Mouse (Mus musculus): Measurements from ENCODE around the gene Btrc.

Gene Btrc

GRCm38 (mm10) chr19:45430971-45431633 is 67.6 kb downstream of the Btrc start:
- peak; percentile 56 for DNase-seq

GRCm38 (mm10) chr19:45432351-45432750 is 68.8 kb downstream of the Btrc start:
- DNase-seq = no peak

- DNase-seq = peak; percentile 92
These were observed 72.5 kb downstream of the Btrc start for GRCm38 (mm10) chr19:45436019-45436418.

DNA sequence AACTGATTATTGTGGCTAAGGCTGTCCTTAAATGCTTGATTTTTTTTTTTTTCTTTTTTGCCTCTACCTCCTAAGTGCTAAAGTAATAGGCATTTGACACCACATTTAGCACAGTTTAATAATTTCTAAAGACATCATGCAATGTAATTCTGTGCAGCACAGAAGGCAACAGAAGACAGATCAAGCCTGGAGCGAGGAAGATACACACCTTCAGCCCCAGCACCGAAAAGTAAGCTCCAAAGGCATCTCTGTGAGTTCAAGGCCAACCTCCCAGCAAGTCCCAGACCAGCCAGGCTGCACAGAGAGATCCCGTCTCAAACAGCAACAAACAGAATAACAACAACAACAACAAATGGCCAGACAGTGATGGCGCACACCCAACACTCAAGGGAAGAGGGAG is 73.6 kb downstream of the Btrc start:
- no peak for DNase-seq

DNA sequence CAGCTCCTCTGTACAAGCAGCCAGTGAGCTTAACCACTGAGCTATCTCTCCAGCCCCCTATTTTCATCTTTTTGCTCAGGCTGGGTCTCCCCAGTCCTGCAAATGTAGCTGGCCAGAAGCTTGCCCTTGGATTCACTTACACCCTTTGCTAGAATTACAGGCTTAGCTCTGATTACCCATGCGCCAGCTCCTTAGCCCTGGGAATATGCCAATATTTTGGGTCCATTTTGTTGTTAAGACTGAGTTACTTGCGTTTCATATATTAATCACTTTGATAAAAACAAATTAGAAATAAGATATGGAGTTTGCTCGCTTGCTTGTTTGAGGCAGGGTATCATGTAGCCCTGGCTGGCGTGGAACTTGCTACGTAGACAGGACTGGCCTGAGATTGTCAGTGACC is 74.7 kb downstream of the Btrc start:
- no peak for DNase-seq

DNA sequence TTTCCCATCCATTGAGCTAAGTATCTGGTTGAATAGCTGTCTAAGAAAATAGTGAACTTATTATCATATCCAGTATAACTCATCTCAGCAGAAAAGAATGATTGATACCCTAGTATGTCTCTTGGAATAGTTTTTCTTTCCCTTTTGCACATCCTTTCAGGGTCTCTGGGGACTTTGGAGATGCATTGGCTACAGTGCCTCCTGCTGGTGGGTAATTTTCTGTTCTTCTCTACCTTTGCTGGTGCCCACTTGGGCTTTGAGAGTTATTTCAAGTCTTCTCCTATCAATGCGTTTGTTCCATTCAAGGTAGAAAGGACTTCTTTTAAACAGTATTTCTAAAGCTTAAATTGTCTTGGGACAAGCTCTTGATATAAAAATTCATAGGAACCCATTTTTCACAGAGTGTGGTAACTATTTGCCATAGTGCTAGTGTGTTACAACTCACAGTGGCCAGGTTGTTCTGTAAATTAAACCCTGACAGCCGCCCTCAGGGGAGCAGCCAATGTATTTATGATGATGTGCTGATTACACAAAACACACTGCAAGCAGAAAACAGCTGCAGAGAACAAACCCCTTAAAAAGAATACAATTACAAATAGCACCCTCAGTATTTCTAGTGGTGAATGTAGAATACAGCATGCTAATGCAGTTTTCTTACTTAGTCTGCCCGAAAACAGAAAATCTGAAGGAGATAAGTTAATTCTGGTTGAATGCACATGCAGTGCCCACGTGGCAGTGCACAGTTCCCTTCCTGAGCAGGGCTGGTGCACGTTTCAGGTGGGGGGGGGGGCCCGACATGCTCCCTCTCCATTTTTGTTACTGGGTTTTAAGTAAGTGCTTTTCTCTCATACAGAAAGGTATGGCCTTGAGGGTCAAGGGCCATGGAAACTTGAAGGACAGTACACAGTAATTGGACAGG is 75.7 kb downstream of the Btrc start:
- no peak for DNase-seq

DNA sequence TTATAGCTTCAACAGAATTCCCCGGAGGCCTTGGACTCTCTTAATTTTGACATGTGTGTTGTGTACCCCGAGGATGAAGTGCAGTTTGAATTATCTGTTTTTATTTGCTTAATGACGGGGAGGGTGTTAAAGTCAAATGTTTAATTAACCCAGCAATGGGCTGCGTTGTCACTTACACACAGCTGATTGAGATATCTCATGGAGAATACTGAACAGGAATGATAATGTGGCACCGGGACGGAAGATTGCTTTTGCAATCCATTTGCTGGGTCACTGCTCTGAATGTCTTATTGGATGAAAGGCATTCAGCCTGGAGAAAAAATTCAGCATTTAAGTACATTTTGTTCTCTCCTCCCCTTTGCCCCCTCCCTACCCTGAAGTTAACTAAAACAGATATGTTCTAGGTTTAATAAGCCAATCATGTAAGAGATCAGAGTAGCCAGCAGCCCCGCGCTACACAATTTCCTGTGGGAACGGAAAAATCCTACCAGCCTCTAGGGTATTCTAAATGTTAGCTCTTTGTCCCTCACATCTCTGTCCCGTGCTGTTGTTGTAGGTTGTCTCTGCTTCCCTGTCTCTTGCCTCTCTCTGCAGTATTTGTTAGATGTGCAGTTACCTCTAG is 77.1 kb downstream of the Btrc start:
- DNase-seq = peak; percentile 66

DNA sequence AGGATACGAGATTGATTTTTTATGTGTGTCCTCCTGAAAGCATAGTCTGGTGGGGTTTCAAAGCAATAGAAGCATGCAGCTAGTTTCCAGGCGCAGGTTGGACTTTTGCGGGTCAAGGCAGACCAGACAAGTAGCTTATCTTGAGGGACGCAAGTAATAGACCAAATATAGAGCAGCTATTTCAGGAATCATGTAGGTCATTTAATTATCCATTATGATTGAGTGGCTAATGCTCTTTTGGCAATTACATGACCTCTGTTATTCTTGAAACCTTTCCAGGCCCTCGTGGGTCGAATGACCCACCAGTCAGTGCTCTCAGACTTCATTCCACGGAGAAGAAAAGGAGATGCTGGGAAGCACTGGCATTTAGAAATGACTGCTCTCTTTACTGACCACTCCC is 78.2 kb downstream of the Btrc start:
- DNase-seq = no peak

DNA sequence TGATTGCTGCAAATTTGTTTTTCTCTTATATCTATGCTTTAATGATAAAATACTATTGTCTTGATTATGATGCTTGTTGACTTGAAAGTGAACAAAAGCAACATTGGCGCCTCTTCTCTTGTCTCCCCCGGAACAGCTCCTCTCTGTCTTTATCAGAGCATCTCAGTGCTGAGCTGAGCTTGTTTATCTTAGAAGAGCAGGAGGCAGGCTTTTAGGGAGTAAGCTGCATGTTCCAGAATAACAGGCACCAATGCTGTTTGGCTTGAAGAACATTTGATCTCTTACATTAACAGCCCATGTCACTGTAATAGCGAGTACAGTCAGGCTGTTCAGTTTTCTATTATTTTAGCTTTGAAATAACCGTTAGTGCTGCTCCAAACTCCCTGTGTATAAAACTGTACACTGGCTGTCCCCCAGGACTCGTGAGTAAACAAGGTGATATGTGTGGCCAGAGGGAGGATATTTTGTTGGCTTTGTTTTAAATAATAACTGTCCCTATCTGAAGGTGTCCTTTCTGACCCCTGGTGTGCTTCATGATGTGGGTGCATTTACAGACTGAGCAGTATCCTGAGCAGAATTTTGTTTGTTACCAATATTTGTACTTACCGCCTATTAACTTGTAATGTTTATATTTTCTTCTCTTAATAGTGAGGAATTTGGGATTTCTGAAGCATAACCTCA is 81.9 kb downstream of the Btrc start:
- DNase-seq = no peak

GRCm38 (mm10) chr19:45446631-45447030 is 83.1 kb downstream of the Btrc start:
- DNase-seq = no peak

DNA sequence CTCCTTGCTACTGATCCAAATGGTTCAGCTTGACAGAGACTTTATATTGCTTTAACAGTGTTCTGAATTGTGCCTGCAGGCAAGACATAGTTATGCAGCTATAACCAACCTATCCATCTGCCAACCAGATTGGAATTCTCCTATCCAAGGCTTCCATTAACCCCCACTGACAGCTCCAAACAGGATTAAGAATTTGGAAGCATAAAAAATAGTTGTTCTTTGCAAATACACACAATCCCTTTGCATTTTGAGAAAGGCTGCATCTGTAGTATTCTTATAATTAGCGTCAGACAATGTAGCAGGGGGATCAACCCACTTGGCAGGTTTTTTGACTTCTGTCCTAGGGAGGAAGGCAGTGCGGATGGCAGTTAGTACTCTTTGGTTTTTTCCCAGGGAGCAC is 83.7 kb downstream of the Btrc start:
- DNase-seq = no peak

DNA sequence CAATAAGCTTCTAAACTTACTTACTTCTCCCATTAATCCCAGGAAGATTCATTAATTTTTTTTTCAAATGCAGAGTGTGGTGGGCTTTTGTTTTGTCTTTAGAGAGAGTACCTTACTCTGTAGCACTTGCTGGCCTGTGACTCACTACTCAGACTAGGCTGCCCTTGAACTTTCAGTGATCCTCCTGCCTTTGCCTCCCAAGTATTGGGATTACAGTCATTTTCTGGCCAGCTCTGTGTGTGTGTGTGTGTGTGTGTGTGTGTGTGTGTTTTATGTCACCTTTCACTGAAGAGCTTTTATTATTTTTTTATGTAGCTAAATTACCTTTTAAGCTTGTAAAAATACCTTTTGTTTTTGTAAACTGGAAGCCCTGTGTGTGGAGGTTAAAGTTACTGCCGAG is 84.4 kb downstream of the Btrc start:
- DNase-seq = no peak

DNA sequence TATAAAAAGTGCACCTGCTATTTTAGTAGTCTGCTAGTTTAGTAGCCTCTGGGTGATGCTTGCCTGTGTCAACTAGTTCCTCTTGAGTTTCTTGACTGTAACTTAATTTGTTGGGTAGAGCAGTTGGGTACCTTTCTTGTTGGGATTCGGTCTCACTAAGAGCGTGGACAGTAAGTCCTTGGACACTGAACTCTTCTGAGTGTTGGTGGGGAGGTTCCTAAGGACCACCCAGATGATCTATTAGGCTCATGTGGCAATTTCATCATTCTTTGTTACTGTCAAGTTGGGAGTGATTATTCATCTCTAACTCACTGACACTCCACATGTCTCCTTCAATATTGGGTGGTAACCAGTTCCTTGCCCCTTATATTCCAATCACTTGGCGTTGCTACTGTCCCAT is 90.9 kb downstream of the Btrc start:
- no peak for DNase-seq

- DNase-seq = no peak
These were observed 93.4 kb downstream of the Btrc start for GRCm38 (mm10) chr19:45456896-45457295.

GRCm38 (mm10) chr19:45458702-45459101 is 95.2 kb downstream of the Btrc start:
- no peak for DNase-seq

- DNase-seq = no peak
These were observed 96.6 kb downstream of the Btrc start for GRCm38 (mm10) chr19:45459931-45460665.

GRCm38 (mm10) chr19:45460749-45461736 is 97.5 kb downstream of the Btrc start:
- DNase-seq = peak; percentile 52

GRCm38 (mm10) chr19:45469760-45470159 is 106.2 kb downstream of the Btrc start:
- DNase-seq = no peak

DNA sequence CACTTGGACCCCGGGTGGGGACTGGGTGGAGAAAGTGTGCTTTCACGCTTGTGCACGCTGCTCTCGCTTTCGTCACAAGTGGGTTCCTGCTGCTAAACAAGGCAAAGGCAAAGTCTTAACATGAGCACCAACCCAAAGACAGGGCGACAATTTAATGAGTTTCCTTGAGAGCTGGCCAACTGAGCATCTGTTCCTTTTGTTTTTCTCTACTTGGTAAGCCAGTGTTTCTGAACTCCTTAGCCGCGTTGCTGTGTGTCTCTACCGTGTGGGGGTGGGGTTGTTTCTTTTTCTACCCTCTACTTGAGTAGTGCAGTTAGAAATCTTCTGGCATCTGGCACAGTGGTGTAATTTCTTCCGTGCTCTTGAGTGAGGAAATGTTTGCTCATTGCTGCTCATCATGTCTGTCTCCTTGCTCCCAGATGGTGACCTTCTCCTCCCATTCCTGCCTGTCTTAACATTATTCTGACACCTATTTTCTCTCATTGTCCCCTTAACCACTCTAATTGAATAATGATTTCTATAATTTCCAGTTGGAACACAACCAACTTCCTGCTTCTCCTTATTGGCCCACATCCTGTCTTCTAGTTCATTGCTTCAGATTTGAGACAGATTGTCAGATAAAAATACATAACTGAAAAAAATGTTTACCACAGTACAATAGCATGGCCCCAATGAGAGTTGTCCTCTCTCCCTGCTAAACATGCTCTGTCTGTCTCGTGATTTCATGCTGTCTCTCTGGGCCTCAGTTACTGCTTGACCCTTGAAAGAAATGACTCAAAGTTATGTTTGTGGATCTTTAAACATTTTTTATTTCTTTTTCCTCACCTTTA is 109.4 kb downstream of the Btrc start:
- peak; percentile 32 for DNase-seq

- no peak for DNase-seq
These were observed 111.2 kb downstream of the Btrc start for GRCm38 (mm10) chr19:45474686-45475085.

Data from lung, postnatal 36 days (tissue).